Mouse (Mus musculus): ENCODE results near the gene Stxbp6. TPM values are rescaled to one million over a fixed set of nuclear protein-coding genes. Genes with fewer than 3 reads are reported as not detected.

Gene Stxbp6
- total and polyA plus RNA-seq, 3 experiments: not detected

DNA sequence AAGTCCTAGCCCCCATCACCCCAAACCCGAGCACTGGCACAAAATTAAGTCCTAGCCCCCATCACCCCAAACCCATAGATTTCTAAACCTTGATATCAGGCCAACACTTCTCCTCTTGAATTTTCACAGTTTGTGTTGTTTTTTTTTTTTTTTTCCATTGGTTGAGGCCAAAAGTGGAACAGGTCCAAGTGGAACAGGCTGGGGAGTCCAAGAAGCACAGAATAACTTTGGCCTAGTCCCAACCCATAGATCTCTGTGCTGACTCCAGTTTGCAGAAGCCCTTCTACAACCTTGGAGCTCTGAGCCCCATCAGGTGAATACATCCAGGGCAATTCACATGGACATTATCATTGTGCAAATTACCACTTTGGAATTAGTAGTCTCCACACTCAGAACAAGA lies 48.2 kb downstream of the Stxbp6 start:
- TF ChIP-seq USF1 (IDR thresholded peaks at IDR 0.05; ENCODE audit: low read depth, low read length): no peak
- TF ChIP-seq RCOR1 (conservative IDR thresholded peaks at IDR 0.05; ENCODE audit: low read depth, low read length): no peak
- TF ChIP-seq KAT2A (IDR thresholded peaks at IDR 0.05; ENCODE audit: insufficient replicate concordance, low read length): no peak
- no peak for TF ChIP-seq JUND (conservative IDR thresholded peaks at IDR 0.05; ENCODE audit: low read depth, low read length)
- no peak for TF ChIP-seq NRF1 (IDR thresholded peaks at IDR 0.05; ENCODE audit: low read depth, low read length)
- TF ChIP-seq USF2 (conservative IDR thresholded peaks at IDR 0.05; ENCODE audit: low read depth, low read length): no peak
- TF ChIP-seq MEF2A (IDR thresholded peaks at IDR 0.05; ENCODE audit: borderline replicate concordance, low read depth, low read length): no peak
- TF ChIP-seq ZC3H11A (IDR thresholded peaks at IDR 0.05; ENCODE audit: low read depth, low read length): no peak
- no peak for TF ChIP-seq MXI1 (IDR thresholded peaks at IDR 0.05; ENCODE audit: low read depth, low read length)
- TF ChIP-seq JUN (IDR thresholded peaks at IDR 0.05; ENCODE audit: insufficient read depth, low read depth, low read length): no peak
- no peak for TF ChIP-seq ZKSCAN1 (IDR thresholded peaks at IDR 0.05; ENCODE audit: borderline replicate concordance, low read depth, low read length)
- no peak for TF ChIP-seq ZMIZ1 (IDR thresholded peaks at IDR 0.05; ENCODE audit: low read depth, low read length)
- TF ChIP-seq NELFE (IDR thresholded peaks at IDR 0.05; ENCODE audit: low read depth, low read length): no peak
- Histone ChIP-seq H3K4me2 (ENCODE audit: insufficient read depth, low read depth, poor library complexity, severe bottlenecking) (no peak overlapping the region), H3K9me3 (replicated peaks; ENCODE audit: low read length) (peaks cover 51% of the 10 kb centered on the region), H3K27ac (ENCODE audit: insufficient read depth, low read depth) (no peak overlapping the region), H3K4me1 (ENCODE audit: control insufficient read depth in 1 of 2, insufficient read depth in 2 of 2) (no peaks in the 10 kb centered on the region), H3K79me2 (replicated peaks; ENCODE audit: control insufficient read depth, extremely low read depth, insufficient read depth, poor library complexity, severe bottlenecking) (no peaks in the 10 kb centered on the region), H3K36me3 (replicated peaks in 1 of 2; ENCODE audit: control insufficient read depth in 1 of 2, insufficient read depth in 1 of 2, low read length in 1 of 2) (no peaks in the 10 kb centered on the region), H3K4me3 (replicated peaks in 1 of 3; ENCODE audit: low read depth in 2 of 3, low read length in 2 of 3, poor library complexity in 1 of 3) (no peak overlapping the region), H3K27me3 (replicated peaks) (no peaks in the 10 kb centered on the region), H3K9ac (ENCODE audit: insufficient read depth, low read depth) (no peak overlapping the region)
- in situ Hi-C loops (cut with MboI; ENCODE audit: low pct_ligation_motif_present, low pct_unique_long_range_greater_than_20kb, low sequenced_read_pairs): no loop called here
- no peak for DNase-seq (ENCODE audit: extremely low read depth)
- dilution Hi-C loops (cut with MboI; ENCODE audit: extremely low pct_ligation_motif_present, extremely low pct_unique_long_range_greater_than_20kb, low sequenced_read_pairs): no loop called here

DNA sequence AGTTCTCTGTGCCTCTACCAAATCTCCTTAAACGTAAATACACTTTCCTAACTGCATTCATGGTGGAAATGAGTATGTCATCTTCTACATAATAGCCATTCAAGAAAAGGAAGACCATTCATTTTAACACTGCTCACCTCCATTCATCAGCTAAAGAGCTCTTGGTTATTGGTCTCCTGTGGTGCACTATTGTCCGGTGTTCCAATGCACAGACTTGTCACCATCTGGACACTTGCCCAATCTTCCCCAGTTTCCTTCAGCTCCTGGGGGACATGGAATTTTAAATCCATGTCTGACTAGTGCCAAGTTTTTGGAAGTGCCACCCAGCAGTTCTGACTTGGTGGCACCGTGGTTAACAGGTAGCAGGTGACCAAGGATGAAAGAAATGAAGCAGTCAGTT lies 54.5 kb downstream of the Stxbp6 start:
- Histone ChIP-seq H3K79me2 (replicated peaks; ENCODE audit: control insufficient read depth, extremely low read depth, insufficient read depth, poor library complexity, severe bottlenecking) (no peaks in the 10 kb centered on the region), H3K4me2 (ENCODE audit: insufficient read depth, low read depth, poor library complexity, severe bottlenecking) (no peak overlapping the region), H3K4me1 (ENCODE audit: control insufficient read depth in 1 of 2, insufficient read depth in 2 of 2) (no peaks in the 10 kb centered on the region), H3K27me3 (replicated peaks) (no peaks in the 10 kb centered on the region), H3K9me3 (replicated peaks; ENCODE audit: low read length) (peaks cover 41% of the 10 kb centered on the region), H3K27ac (ENCODE audit: insufficient read depth, low read depth) (no peak overlapping the region), H3K4me3 (replicated peaks in 1 of 3; ENCODE audit: low read depth in 2 of 3, low read length in 2 of 3, poor library complexity in 1 of 3) (no peak overlapping the region), H3K36me3 (replicated peaks in 1 of 2; ENCODE audit: control insufficient read depth in 1 of 2, insufficient read depth in 1 of 2, low read length in 1 of 2) (no peaks in the 10 kb centered on the region), H3K9ac (ENCODE audit: insufficient read depth, low read depth) (no peak overlapping the region)
- dilution Hi-C loops (cut with MboI; ENCODE audit: extremely low pct_ligation_motif_present, extremely low pct_unique_long_range_greater_than_20kb, low sequenced_read_pairs) (no loop called here), in situ Hi-C loops (cut with MboI; ENCODE audit: low pct_ligation_motif_present, low pct_unique_long_range_greater_than_20kb, low sequenced_read_pairs) (no loop called here)
- TF ChIP-seq KAT2A (IDR thresholded peaks at IDR 0.05; ENCODE audit: insufficient replicate concordance, low read length): no peak
- no peak for TF ChIP-seq RAD21 (IDR thresholded peaks at IDR 0.05; ENCODE audit: low read depth, low read length)
- TF ChIP-seq UBTF (IDR thresholded peaks at IDR 0.05; ENCODE audit: low read depth, low read length): no peak
- TF ChIP-seq PAX5 (IDR thresholded peaks at IDR 0.05; ENCODE audit: low read length): no peak
- no peak for TF ChIP-seq MEF2A (IDR thresholded peaks at IDR 0.05; ENCODE audit: borderline replicate concordance, low read depth, low read length)
- TF ChIP-seq ELF1 (IDR thresholded peaks at IDR 0.05; ENCODE audit: low read depth, low read length): no peak
- no peak for TF ChIP-seq MXI1 (IDR thresholded peaks at IDR 0.05; ENCODE audit: low read depth, low read length)
- TF ChIP-seq MYC (IDR thresholded peaks at IDR 0.05; ENCODE audit: low read depth, low read length): no peak
- no peak for TF ChIP-seq SIN3A (IDR thresholded peaks at IDR 0.05; ENCODE audit: low read length)
- TF ChIP-seq MAFK (IDR thresholded peaks at IDR 0.05; ENCODE audit: insufficient replicate concordance, low read length): no peak
- TF ChIP-seq HCFC1 (IDR thresholded peaks at IDR 0.05; ENCODE audit: low read depth, low read length): no peak
- no peak for TF ChIP-seq CHD2 (IDR thresholded peaks at IDR 0.05; ENCODE audit: low read length)
- no peak for TF ChIP-seq ZNF384 (IDR thresholded peaks at IDR 0.05; ENCODE audit: low read depth, low read length)
- no peak for TF ChIP-seq CTCF (conservative IDR thresholded peaks at IDR 0.05 in 1 of 2, IDR thresholded peaks at IDR 0.05 in 1 of 2; ENCODE audit: low read depth in 2 of 2, low read length in 2 of 2)
- no peak for TF ChIP-seq POLR2A (IDR thresholded peaks at IDR 0.05; ENCODE audit: low read depth, low read length)
- no peak for TF ChIP-seq ZKSCAN1 (IDR thresholded peaks at IDR 0.05; ENCODE audit: borderline replicate concordance, low read depth, low read length)
- DNase-seq (ENCODE audit: extremely low read depth): no peak

All from CH12.LX (cell line).